Mouse (Mus musculus): ENCODE measurements around the gene Cacnb2.

DNA sequence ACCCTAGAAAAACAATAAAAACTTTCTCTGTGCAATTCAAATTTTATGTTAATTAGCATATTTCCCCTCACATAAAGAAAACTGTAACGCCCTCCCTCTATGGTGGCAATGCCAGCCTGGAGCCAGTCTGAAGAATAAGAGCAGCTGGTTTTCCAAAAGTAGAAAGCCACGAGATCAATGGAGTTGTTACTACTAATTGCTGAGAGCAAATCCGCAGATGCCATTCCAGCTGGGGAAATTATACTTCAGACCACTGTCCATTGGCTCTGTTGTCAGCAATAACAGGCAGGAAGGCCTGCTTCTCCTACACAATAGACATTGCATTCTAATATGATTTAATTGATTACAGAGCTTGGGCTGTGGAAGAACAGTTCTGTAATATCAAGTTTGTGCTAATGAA is 257.5 kb downstream of the Cacnb2 start:
- TF ChIP-seq CTCF (IDR thresholded peaks at IDR 0.05; ENCODE audit: borderline replicate concordance, extremely low read depth, insufficient read depth, insufficient read length), result no peak
- TF ChIP-seq POLR2A (IDR thresholded peaks at IDR 0.05; ENCODE audit: borderline replicate concordance, extremely low read depth, insufficient read depth, insufficient read length, poor library complexity, severe bottlenecking), result no peak
